Mouse (Mus musculus): ENCODE results near the gene Ccl28. TPM values are rescaled to one million over a fixed set of nuclear protein-coding genes. Genes with fewer than 3 reads are reported as not detected.
"Not testable (repeated sequence)": the region's sequence is repeated elsewhere in the genome, so short reads cannot be mapped to it uniquely, and the experiment has no call there.

Gene Ccl28
- polyA plus RNA-seq, 1 experiment from 2014 or later = not detected

DNA sequence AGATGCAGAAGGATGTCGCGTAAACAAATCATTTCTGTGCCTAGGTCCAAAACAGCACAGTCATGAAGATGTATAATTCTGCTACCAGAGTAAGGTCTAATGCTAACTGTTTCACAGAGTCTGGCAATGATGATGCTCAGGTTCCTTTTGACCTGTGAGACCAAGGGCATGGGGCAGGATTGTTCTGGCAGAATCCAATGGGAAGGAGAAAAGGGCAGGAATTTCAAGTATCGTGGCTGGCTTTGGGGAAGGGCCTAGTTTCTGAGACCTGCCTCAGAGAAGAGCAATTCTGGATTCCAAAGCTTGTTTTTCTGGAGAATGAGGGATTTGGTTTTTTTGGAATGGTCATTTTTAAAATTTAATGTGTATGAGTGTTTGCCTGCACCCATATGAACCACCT is 4.8 kb upstream of the Ccl28 start:
- H3K9me3 ChIP-seq (ENCODE audit: control insufficient read depth, low read length) = no peaks in the 10 kb centered on the region
- H3K4me2 ChIP-seq (replicated peaks; ENCODE audit: low read depth, low read length) = no peak overlapping the region
- H3K4me3 ChIP-seq (ENCODE audit: low read length) = no peak overlapping the region
- H3K27ac ChIP-seq (ENCODE audit: low read depth, low read length) = no peak overlapping the region
- H3K4me1 ChIP-seq (ENCODE audit: control insufficient read depth, insufficient read depth, low read length) = no peaks in the 10 kb centered on the region
- H3K36me3 ChIP-seq (ENCODE audit: control insufficient read depth, insufficient read depth, low read length) = no peaks in the 10 kb centered on the region
- H3K9ac ChIP-seq (ENCODE audit: low read depth, low read length) = no peak overlapping the region
- ATAC-seq (ENCODE audit: low FRiP score, low TSS enrichment) = no peak
- 94% methylated on average over 3 of the region's 3 CpGs for WGBS
- H3K27me3 ChIP-seq (ENCODE audit: control insufficient read depth, insufficient read depth, low read length) = no peaks in the 10 kb centered on the region

- Histone ChIP-seq H3K9me3 (ENCODE audit: control insufficient read depth, low read length) (no peaks in the 10 kb centered on the region), H3K9ac (ENCODE audit: low read depth, low read length) (no peak overlapping the region), H3K36me3 (ENCODE audit: control insufficient read depth, insufficient read depth, low read length) (no peaks in the 10 kb centered on the region), H3K4me2 (replicated peaks; ENCODE audit: low read depth, low read length) (no peak overlapping the region), H3K27ac (ENCODE audit: low read depth, low read length) (no peak overlapping the region), H3K4me3 (ENCODE audit: low read length) (no peak overlapping the region), H3K27me3 (ENCODE audit: control insufficient read depth, insufficient read depth, low read length) (no peaks in the 10 kb centered on the region), H3K4me1 (ENCODE audit: control insufficient read depth, insufficient read depth, low read length) (no peaks in the 10 kb centered on the region)
- no peak for ATAC-seq (ENCODE audit: low FRiP score, low TSS enrichment)
- 47% methylated on average over 3 of the region's 3 CpGs for WGBS
Observed at GRCm38 (mm10) chr13:119619735-119620134, 3.9 kb upstream of the Ccl28 start.

DNA sequence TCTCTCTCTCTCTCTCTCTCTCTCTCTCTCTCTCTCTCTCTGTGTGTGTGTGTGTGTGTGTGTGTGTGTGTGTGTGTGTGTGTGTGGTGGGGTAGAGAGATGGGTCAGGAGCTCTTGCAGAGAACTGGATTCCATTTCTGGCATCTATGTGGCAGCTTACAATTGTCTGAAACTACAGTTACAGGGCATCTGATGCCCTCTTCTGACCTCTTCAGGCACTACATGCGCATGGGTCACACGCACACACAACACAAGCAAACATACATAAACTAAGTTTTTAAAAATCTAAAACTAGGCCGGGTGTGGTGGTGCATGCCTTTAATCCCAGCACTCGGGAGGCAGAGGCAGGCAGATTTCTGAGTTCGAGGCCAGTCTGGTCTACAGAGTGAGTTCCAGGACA is 2.3 kb downstream of the Ccl28 start:
- WGBS = 80% methylated on average over 5 of the region's 5 CpGs
- H3K9me3 ChIP-seq (ENCODE audit: control insufficient read depth, low read length); ATAC-seq (ENCODE audit: low FRiP score, low TSS enrichment); H3K27me3 ChIP-seq (ENCODE audit: control insufficient read depth, insufficient read depth, low read length); H3K27ac ChIP-seq (ENCODE audit: low read depth, low read length); H3K4me2 ChIP-seq (replicated peaks; ENCODE audit: low read depth, low read length); H3K9ac ChIP-seq (ENCODE audit: low read depth, low read length); H3K4me3 ChIP-seq (ENCODE audit: low read length); H3K4me1 ChIP-seq (ENCODE audit: control insufficient read depth, insufficient read depth, low read length); H3K36me3 ChIP-seq (ENCODE audit: control insufficient read depth, insufficient read depth, low read length): not testable (repeated sequence)

GRCm38 (mm10) chr13:119631482-119632155 is 8.0 kb downstream of the Ccl28 start:
- no peak overlapping the region for H3K27ac ChIP-seq (ENCODE audit: low read depth, low read length)
- no peaks in the 10 kb centered on the region for H3K4me1 ChIP-seq (ENCODE audit: control insufficient read depth, insufficient read depth, low read length)
- peak overlapping the region; percentile 54 for H3K4me2 ChIP-seq (replicated peaks; ENCODE audit: low read depth, low read length)
- WGBS = 3% methylated on average over 30 of the region's 33 CpGs
- H3K36me3 ChIP-seq (ENCODE audit: control insufficient read depth, insufficient read depth, low read length) = no peaks in the 10 kb centered on the region
- no peaks in the 10 kb centered on the region for H3K9me3 ChIP-seq (ENCODE audit: control insufficient read depth, low read length)
- peak overlapping the region; percentile 52 for H3K4me3 ChIP-seq (ENCODE audit: low read length)
- H3K27me3 ChIP-seq (ENCODE audit: control insufficient read depth, insufficient read depth, low read length) = no peaks in the 10 kb centered on the region
- H3K9ac ChIP-seq (ENCODE audit: low read depth, low read length) = peak overlapping the region; percentile 57
- peak; percentile 97 for ATAC-seq (ENCODE audit: low FRiP score, low TSS enrichment)

DNA sequence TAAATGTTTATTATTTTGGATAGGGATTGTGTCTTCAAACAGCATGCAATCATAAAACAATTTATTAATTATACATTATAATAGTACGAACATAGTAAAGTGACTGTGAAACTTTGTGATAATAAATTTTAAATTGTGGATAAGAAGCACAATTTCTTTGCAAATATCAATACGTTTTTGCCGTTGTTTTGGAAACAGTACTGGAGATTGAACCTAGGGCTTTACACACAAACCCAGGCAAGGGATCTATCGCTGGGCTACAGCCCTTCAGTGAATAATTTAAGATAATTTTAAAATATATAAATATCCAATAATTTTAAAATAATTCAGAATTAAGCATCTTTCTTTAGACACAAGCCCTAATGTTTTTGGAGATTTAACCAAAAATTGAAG is 8.5 kb downstream of the Ccl28 start:
- H3K36me3 ChIP-seq (ENCODE audit: control insufficient read depth, insufficient read depth, low read length) = no peaks in the 10 kb centered on the region
- no peaks in the 10 kb centered on the region for H3K4me1 ChIP-seq (ENCODE audit: control insufficient read depth, insufficient read depth, low read length)
- no peaks in the 10 kb centered on the region for H3K27me3 ChIP-seq (ENCODE audit: control insufficient read depth, insufficient read depth, low read length)
- H3K9ac ChIP-seq (ENCODE audit: low read depth, low read length) = no peak overlapping the region
- no peaks in the 10 kb centered on the region for H3K9me3 ChIP-seq (ENCODE audit: control insufficient read depth, low read length)
- peak overlapping the region; percentile 54; the same call in 1 of the 2 replicates for H3K4me2 ChIP-seq (replicated peaks; ENCODE audit: low read depth, low read length)
- WGBS = 84% methylated on average over 4 of the region's 4 CpGs
- no peak overlapping the region for H3K27ac ChIP-seq (ENCODE audit: low read depth, low read length)
- peak overlapping the region; percentile 52; the same call in 1 of the 2 replicates for H3K4me3 ChIP-seq (ENCODE audit: low read length)
- 0 out of 2 replicates have a peak, but pooled peaks have one; percentile 20 for ATAC-seq (ENCODE audit: low FRiP score, low TSS enrichment)

- Histone ChIP-seq H3K27me3 (ENCODE audit: control insufficient read depth, insufficient read depth, low read length) (no peaks in the 10 kb centered on the region), H3K4me1 (ENCODE audit: control insufficient read depth, insufficient read depth, low read length) (no peaks in the 10 kb centered on the region), H3K4me3 (ENCODE audit: low read length) (no peak overlapping the region), H3K9me3 (ENCODE audit: control insufficient read depth, low read length) (no peaks in the 10 kb centered on the region), H3K27ac (ENCODE audit: low read depth, low read length) (no peak overlapping the region), H3K36me3 (ENCODE audit: control insufficient read depth, insufficient read depth, low read length) (no peaks in the 10 kb centered on the region), H3K4me2 (replicated peaks; ENCODE audit: low read depth, low read length) (no peak overlapping the region), H3K9ac (ENCODE audit: low read depth, low read length) (no peak overlapping the region)
- no peak for ATAC-seq (ENCODE audit: low FRiP score, low TSS enrichment)
- WGBS = 66% methylated on average over 2 of the region's 2 CpGs
Observed at GRCm38 (mm10) chr13:119635496-119635895, 11.9 kb downstream of the Ccl28 start.

DNA sequence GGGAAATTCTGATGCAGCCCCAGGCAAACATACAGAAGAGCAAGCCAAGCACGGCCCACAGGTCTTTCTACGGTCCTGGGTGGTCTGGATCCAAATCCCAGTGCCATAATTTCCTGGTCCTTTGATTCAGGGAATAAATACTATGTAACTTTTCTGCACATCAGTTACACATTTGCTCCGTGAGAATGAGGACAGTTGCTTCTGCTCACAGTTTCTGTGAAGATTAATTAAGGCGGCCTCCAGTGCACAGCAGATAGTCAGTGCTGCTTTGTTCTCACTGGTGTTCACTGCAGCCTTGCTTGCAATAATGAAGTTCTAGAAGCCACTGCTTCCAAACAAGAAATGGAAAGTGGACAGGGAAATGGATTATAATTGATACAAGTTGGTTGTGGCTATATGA is 14.2 kb downstream of the Ccl28 start:
- Histone ChIP-seq H3K9me3 (ENCODE audit: control insufficient read depth, low read length) (no peaks in the 10 kb centered on the region), H3K9ac (ENCODE audit: low read depth, low read length) (no peak overlapping the region), H3K36me3 (ENCODE audit: control insufficient read depth, insufficient read depth, low read length) (no peaks in the 10 kb centered on the region), H3K4me2 (replicated peaks; ENCODE audit: low read depth, low read length) (no peak overlapping the region), H3K4me1 (ENCODE audit: control insufficient read depth, insufficient read depth, low read length) (no peaks in the 10 kb centered on the region), H3K4me3 (ENCODE audit: low read length) (no peak overlapping the region), H3K27ac (ENCODE audit: low read depth, low read length) (no peak overlapping the region), H3K27me3 (ENCODE audit: control insufficient read depth, insufficient read depth, low read length) (no peaks in the 10 kb centered on the region)
- ATAC-seq (ENCODE audit: low FRiP score, low TSS enrichment) = no peak
- WGBS = 78% methylated on average over 4 of the region's 4 CpGs

DNA sequence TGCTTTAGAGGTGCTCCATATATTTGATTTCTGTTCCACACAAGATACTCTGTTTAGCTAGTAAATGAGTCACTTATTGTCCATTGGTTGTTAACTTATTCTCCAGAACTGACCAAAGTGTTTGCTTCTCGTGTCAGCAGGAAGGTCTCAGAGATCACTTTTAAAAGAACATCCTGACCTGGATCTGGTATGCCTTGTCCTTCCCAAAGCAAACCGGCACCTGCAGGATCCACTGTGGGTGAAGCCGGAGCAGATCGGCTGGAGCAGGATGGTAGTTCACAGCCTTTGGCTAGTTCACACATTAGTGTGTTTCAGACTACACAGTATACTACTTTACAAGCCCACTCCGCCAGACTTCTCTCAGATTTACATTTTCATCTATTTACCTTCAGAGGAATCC is 14.8 kb downstream of the Ccl28 start:
- Histone ChIP-seq H3K4me2 (replicated peaks; ENCODE audit: low read depth, low read length) (no peak overlapping the region), H3K4me1 (ENCODE audit: control insufficient read depth, insufficient read depth, low read length) (no peaks in the 10 kb centered on the region), H3K27ac (ENCODE audit: low read depth, low read length) (no peak overlapping the region), H3K9me3 (ENCODE audit: control insufficient read depth, low read length) (no peaks in the 10 kb centered on the region), H3K9ac (ENCODE audit: low read depth, low read length) (no peak overlapping the region), H3K27me3 (ENCODE audit: control insufficient read depth, insufficient read depth, low read length) (no peaks in the 10 kb centered on the region), H3K36me3 (ENCODE audit: control insufficient read depth, insufficient read depth, low read length) (no peaks in the 10 kb centered on the region), H3K4me3 (ENCODE audit: low read length) (no peak overlapping the region)
- WGBS = 79% methylated on average over 5 of the region's 5 CpGs
- ATAC-seq (ENCODE audit: low FRiP score, low TSS enrichment) = no peak

GRCm38 (mm10) chr13:119639302-119639701 is 15.7 kb downstream of the Ccl28 start:
- no peak overlapping the region for H3K4me2 ChIP-seq (replicated peaks; ENCODE audit: low read depth, low read length)
- no peaks in the 10 kb centered on the region for H3K9me3 ChIP-seq (ENCODE audit: control insufficient read depth, low read length)
- no peak overlapping the region for H3K9ac ChIP-seq (ENCODE audit: low read depth, low read length)
- WGBS = 62% methylated on average over 5 of the region's 5 CpGs
- ATAC-seq (ENCODE audit: low FRiP score, low TSS enrichment) = no peak
- H3K27me3 ChIP-seq (ENCODE audit: control insufficient read depth, insufficient read depth, low read length) = no peaks in the 10 kb centered on the region
- no peaks in the 10 kb centered on the region for H3K36me3 ChIP-seq (ENCODE audit: control insufficient read depth, insufficient read depth, low read length)
- H3K4me3 ChIP-seq (ENCODE audit: low read length) = no peak overlapping the region
- H3K27ac ChIP-seq (ENCODE audit: low read depth, low read length) = no peak overlapping the region
- no peaks in the 10 kb centered on the region for H3K4me1 ChIP-seq (ENCODE audit: control insufficient read depth, insufficient read depth, low read length)

Data from kidney, embryonic 14.5 days (tissue).